In genomic region chr9:116342009-116342408, GRCm38 (mm10) we compare ENCODE assay signal across 12 mouse cellular contexts.
"Had no signal": no experiment of that assay in that cellular context is flagged by ENCODE, and none has a peak within 500 bp of the region (broad histone marks: within the 10 kb centered on the region; RNA-seq: fewer than 3 reads in every experiment).

No protein-coding gene starts in this region.

- H3K4me1 ChIP-seq: intestine, embryonic 15.5 days; limb, embryonic 12.5 days; midbrain, embryonic 12.5 days; neural tube, embryonic 12.5 days had no signal

- H3K27ac ChIP-seq: intestine, embryonic 15.5 days; layer of hippocampus, adult 2 months; limb, embryonic 12.5 days; midbrain, embryonic 12.5 days; neural tube, embryonic 12.5 days had no signal

- ATAC-seq: intestine, embryonic 15.5 days had no signal

- H3K9me3 ChIP-seq: intestine, embryonic 15.5 days; midbrain, embryonic 12.5 days; neural tube, embryonic 12.5 days had no signal

- H3K36me3 ChIP-seq: intestine, embryonic 15.5 days; limb, embryonic 12.5 days; midbrain, embryonic 12.5 days; neural tube, embryonic 12.5 days had no signal

- DNase-seq: kidney, postnatal 10 days; kidney, postnatal 4 days; lung, adult 18-20 months; retina, postnatal 1 day; right cerebral cortex, postnatal 4 days; spleen, adult 18-20 months; thymus, postnatal 36 days had no signal

- H3K4me3 ChIP-seq: intestine, embryonic 15.5 days; layer of hippocampus, adult 2 months; limb, embryonic 12.5 days; midbrain, embryonic 12.5 days; neural tube, embryonic 12.5 days had no signal

- H3K4me2 ChIP-seq: intestine, embryonic 15.5 days; limb, embryonic 12.5 days; midbrain, embryonic 12.5 days; neural tube, embryonic 12.5 days had no signal

- H3K9ac ChIP-seq: intestine, embryonic 15.5 days; limb, embryonic 12.5 days; midbrain, embryonic 12.5 days; neural tube, embryonic 12.5 days had no signal

- H3K27me3 ChIP-seq: intestine, embryonic 15.5 days; limb, embryonic 12.5 days; midbrain, embryonic 12.5 days; neural tube, embryonic 12.5 days had no signal
